Mouse (Mus musculus) B cell, adult 67 days (primary cell): ENCODE measurements around the gene Six1. TPM values are rescaled to one million over a fixed set of nuclear protein-coding genes. Genes with fewer than 3 reads are reported as not detected.

Source experiments
- total RNA-seq, 2 experiments: library from RNA; stranded (reverse); gene quantifications; 4 replicates each; pipeline ENCODE4 v1.2.4; 2023

Gene Six1
- total RNA-seq: not detected

GRCm38 (mm10) chr12:73053668-73054241 is at the start of gene Six1:
TSS of gene Six1 (minus strand) at chr12:73053887.

Other genes starting within 250 kb of the Six1 start
- not detected for gene Six6, start 114.0 kb downstream of the Six1 start, total RNA-seq
- gene 4930447C04Rik, start 113.1 kb downstream of the Six1 start, total RNA-seq: not detected
- under 1 TPM in 1 of 2 experiments, not detected in 1; 0.09 TPM for gene Six4, start 59.6 kb upstream of the Six1 start, total RNA-seq
- gene Mnat1, start 69.8 kb upstream of the Six1 start, total RNA-seq: 10 to 100 TPM; 13.8 to 15.3 TPM
- 10 to 100 TPM in 1 of 2 experiments, 1 to 10 TPM in 1; 9.5 to 13.5 TPM for gene Trmt5, start 232.8 kb upstream of the Six1 start, total RNA-seq
- gene Slc38a6, start 232.9 kb upstream of the Six1 start, total RNA-seq: 10 to 100 TPM in 1 of 2 experiments, 1 to 10 TPM in 1; 9.3 to 26.2 TPM